ENCODE assay signal across 8 mouse cellular contexts in genomic region chr1:119189461-119190066, GRCm38 (mm10).
DNase-seq lines count a peak whose midpoint lies in the region; ATAC-seq and TF ChIP-seq lines count a peak whose summit lies in the region.

No protein-coding gene starts in this region.

- H3K9ac ChIP-seq in liver, embryonic 16.5 days (ENCODE audit: low read depth, low read length): no peak overlapping the region
- H3K9ac ChIP-seq in stomach, embryonic 14.5 days (replicated peaks; ENCODE audit: low read depth, low read length): no peak overlapping the region

- H3K4me3 ChIP-seq in liver, embryonic 16.5 days (ENCODE audit: low read depth, low read length): no peak overlapping the region
- H3K4me3 ChIP-seq in stomach, embryonic 14.5 days (ENCODE audit: low read depth, low read length): 0 out of 2 replicates have a peak overlapping the region, but pooled peaks have one; percentile 5
- H3K4me3 ChIP-seq in thymus, adult 2 months (ENCODE audit: control insufficient read depth, insufficient read depth, low read length): no peak overlapping the region

- no peaks in the 10 kb centered on the region for H3K36me3 ChIP-seq in liver, embryonic 16.5 days (ENCODE audit: control insufficient read depth, insufficient read depth)
- no peaks in the 10 kb centered on the region for H3K36me3 ChIP-seq in stomach, embryonic 14.5 days (ENCODE audit: control insufficient read depth, insufficient read depth, low read length)
- no peaks in the 10 kb centered on the region for H3K36me3 ChIP-seq in thymus, adult 2 months (ENCODE audit: control insufficient read depth, insufficient read depth, low read length)

- H3K9me3 ChIP-seq in liver, embryonic 16.5 days (replicated peaks; ENCODE audit: control insufficient read depth, low read length): no peaks in the 10 kb centered on the region
- no peaks in the 10 kb centered on the region for H3K9me3 ChIP-seq in stomach, embryonic 14.5 days (ENCODE audit: control insufficient read depth, low read depth, low read length)

- TF ChIP-seq CTCF in thymus, adult 2 months (IDR thresholded peaks at IDR 0.05; ENCODE audit: borderline replicate concordance, control insufficient read depth, extremely low read depth, insufficient read depth, low read length, poor library complexity): no peak

- H3K4me2 ChIP-seq in liver, embryonic 16.5 days (ENCODE audit: low read depth, low read length): peak overlapping the region; percentile 29
- peak overlapping the region; percentile 45 for H3K4me2 ChIP-seq in stomach, embryonic 14.5 days (replicated peaks; ENCODE audit: low read depth, low read length)

- ATAC-seq in liver, embryonic 16.5 days (ENCODE audit: low read depth): no peak
- ATAC-seq in stomach, embryonic 14.5 days (ENCODE audit: insufficient number of reproducible peaks, insufficient read depth, low FRiP score, low read depth): 0 out of 2 replicates have a peak, but pooled peaks have one; percentile 30
- no peak for ATAC-seq in erythroblast, adult 5-6 weeks (replicated peaks; ENCODE audit: low FRiP score, poor library complexity, severe bottlenecking)

- no peaks in the 10 kb centered on the region; the same call in 1 of the 2 replicates for H3K27me3 ChIP-seq in liver, embryonic 16.5 days (ENCODE audit: control insufficient read depth, insufficient read depth, low read depth, low read length)
- no peaks in the 10 kb centered on the region for H3K27me3 ChIP-seq in stomach, embryonic 14.5 days (ENCODE audit: control insufficient read depth, insufficient read depth, low read length)
- H3K27me3 ChIP-seq in thymus, adult 2 months (ENCODE audit: control insufficient read depth, insufficient read depth, low read length): no peaks in the 10 kb centered on the region; the same call in 1 of the 2 replicates

- H3K4me1 ChIP-seq in liver, embryonic 16.5 days (ENCODE audit: control insufficient read depth, low read depth, low read length): no peaks in the 10 kb centered on the region
- H3K4me1 ChIP-seq in stomach, embryonic 14.5 days (ENCODE audit: control insufficient read depth, insufficient read depth, low read length): no peaks in the 10 kb centered on the region; the same call in 1 of the 2 replicates
- no peaks in the 10 kb centered on the region for H3K4me1 ChIP-seq in thymus, adult 2 months (replicated peaks; ENCODE audit: control insufficient read depth, insufficient read depth, low read length)

- TF ChIP-seq POLR2A in thymus, adult 2 months (IDR thresholded peaks at IDR 0.05; ENCODE audit: control insufficient read depth, extremely low read depth, insufficient read depth, low read length, poor library complexity): no peak

- peak; percentile 48 for DNase-seq in ES-CJ7 (ENCODE audit: low read depth, low spot score)
- peak; percentile 70 for DNase-seq in ZHBTc4 (ENCODE audit: low read depth, low spot score)
- peak; percentile 41 to 52 for DNase-seq in frontal cortex, postnatal 25 days (ENCODE audit: low spot score in 2 of 2)
- peak; percentile 66 to 76 for DNase-seq in layer of hippocampus, adult 8-10 months (ENCODE audit: low spot score in 2 of 2)
- DNase-seq in thymus, adult 2 months: no peak

- H3K27ac ChIP-seq in liver, embryonic 16.5 days (ENCODE audit: low read length): no peak overlapping the region
- no peak overlapping the region for H3K27ac ChIP-seq in stomach, embryonic 14.5 days (ENCODE audit: low read length)
- no peak overlapping the region for H3K27ac ChIP-seq in thymus, adult 2 months (ENCODE audit: control insufficient read depth, insufficient read depth, low read length)

- whole genome bisulfite sequencing in liver, embryonic 16.5 days (ENCODE audit: insufficient replicate concordance): 6% methylated on average over 23 of the region's 23 CpGs
- WGBS in stomach, embryonic 14.5 days: under 1% methylated on average over 23 of the region's 23 CpGs
- WGBS in thymus, adult 2 months: 6% methylated on average over 23 of the region's 23 CpGs
